Mouse (Mus musculus): Measurements from ENCODE around the gene Kcnh4. TPM values are rescaled to one million over a fixed set of nuclear protein-coding genes. Genes with fewer than 3 reads are reported as not detected.

Kcnh4 gene
- polyA plus RNA-seq, 1 experiment from 2014 or later, result 3.5 TPM

- ATAC-seq (no peak), DNase-seq (ENCODE audit: low spot score) (no peak)
- WGBS, result 69% methylated on average over 11 of the region's 11 CpGs
- Histone ChIP-seq H3K36me3 (ENCODE audit: control insufficient read depth, insufficient read depth, low read length) (peaks cover 44% of the 10 kb centered on the region), H3K4me3 (ENCODE audit: low read depth, low read length) (no peak overlapping the region), H3K4me2 (ENCODE audit: low read length) (no peak overlapping the region), H3K4me1 (ENCODE audit: control insufficient read depth, insufficient read depth, low read length) (0 out of 2 replicates have a peak, but pooled peaks cover 3% of the 10 kb centered on the region), H3K9ac (ENCODE audit: low read length) (no peak overlapping the region), H3K9me3 (replicated peaks; ENCODE audit: control insufficient read depth, low read length) (no peaks in the 10 kb centered on the region), H3K27me3 (replicated peaks; ENCODE audit: control insufficient read depth, insufficient read depth, low read length) (no peaks in the 10 kb centered on the region), H3K27ac (ENCODE audit: low read depth, low read length) (no peak overlapping the region)
Measured at GRCm38 (mm10) chr11:100703366-100703765, 56.4 kb downstream of the Kcnh4 start.

- Histone ChIP-seq H3K9me3 (replicated peaks; ENCODE audit: control insufficient read depth, low read length) (no peaks in the 10 kb centered on the region), H3K4me2 (ENCODE audit: low read length) (0 out of 2 replicates have a peak overlapping the region, but pooled peaks have one; percentile 10), H3K27me3 (replicated peaks; ENCODE audit: control insufficient read depth, insufficient read depth, low read length) (no peaks in the 10 kb centered on the region), H3K9ac (ENCODE audit: low read length) (no peak overlapping the region), H3K4me3 (ENCODE audit: low read depth, low read length) (no peak overlapping the region), H3K4me1 (ENCODE audit: control insufficient read depth, insufficient read depth, low read length) (0 out of 2 replicates have a peak, but pooled peaks cover 3% of the 10 kb centered on the region), H3K27ac (ENCODE audit: low read depth, low read length) (no peak overlapping the region), H3K36me3 (ENCODE audit: control insufficient read depth, insufficient read depth, low read length) (peaks cover 39% of the 10 kb centered on the region)
- no peak for ATAC-seq
- DNase-seq (ENCODE audit: low spot score), result no peak
- WGBS, result 45% methylated on average over 7 of the region's 7 CpGs
Measured at GRCm38 (mm10) chr11:100702906-100703305, 56.8 kb downstream of the Kcnh4 start.

GRCm38 (mm10) chr11:100702081-100702851 is 57.5 kb downstream of the Kcnh4 start:
- Histone ChIP-seq H3K9ac (ENCODE audit: low read length) (no peak overlapping the region), H3K4me2 (ENCODE audit: low read length) (0 out of 2 replicates have a peak overlapping the region, but pooled peaks have one; percentile 10), H3K4me1 (ENCODE audit: control insufficient read depth, insufficient read depth, low read length) (0 out of 2 replicates have a peak, but pooled peaks cover 3% of the 10 kb centered on the region), H3K27ac (ENCODE audit: low read depth, low read length) (no peak overlapping the region), H3K36me3 (ENCODE audit: control insufficient read depth, insufficient read depth, low read length) (peaks cover 33% of the 10 kb centered on the region), H3K27me3 (replicated peaks; ENCODE audit: control insufficient read depth, insufficient read depth, low read length) (no peaks in the 10 kb centered on the region), H3K9me3 (replicated peaks; ENCODE audit: control insufficient read depth, low read length) (no peaks in the 10 kb centered on the region), H3K4me3 (ENCODE audit: low read depth, low read length) (no peak overlapping the region)
- peak; percentile 62 for ATAC-seq
- WGBS, result 37% methylated on average over 19 of the region's 19 CpGs
- DNase-seq (ENCODE audit: low spot score), result peak; percentile 91

- H3K4me2 ChIP-seq (ENCODE audit: low read length), result peak overlapping the region; percentile 32; the same call in 1 of the 2 replicates
Measured at GRCm38 (mm10) chr11:100701301-100701700, 58.4 kb downstream of the Kcnh4 start.

GRCm38 (mm10) chr11:100700710-100701109 is 59.0 kb downstream of the Kcnh4 start:
- H3K4me3 ChIP-seq (ENCODE audit: low read depth, low read length), result no peak overlapping the region
- H3K9me3 ChIP-seq (replicated peaks; ENCODE audit: control insufficient read depth, low read length), result no peaks in the 10 kb centered on the region
- H3K27me3 ChIP-seq (replicated peaks; ENCODE audit: control insufficient read depth, insufficient read depth, low read length), result no peaks in the 10 kb centered on the region
- 73% methylated on average over 3 of the region's 3 CpGs for WGBS
- no peak overlapping the region for H3K9ac ChIP-seq (ENCODE audit: low read length)
- no peak overlapping the region for H3K4me2 ChIP-seq (ENCODE audit: low read length)
- peaks cover 17% of the 10 kb centered on the region for H3K36me3 ChIP-seq (ENCODE audit: control insufficient read depth, insufficient read depth, low read length)
- no peak for DNase-seq (ENCODE audit: low spot score)
- no peak for ATAC-seq
- H3K4me1 ChIP-seq (ENCODE audit: control insufficient read depth, insufficient read depth, low read length), result 0 out of 2 replicates have a peak, but pooled peaks cover 3% of the 10 kb centered on the region
- H3K27ac ChIP-seq (ENCODE audit: low read depth, low read length), result no peak overlapping the region

More at GRCm38 (mm10) chr11:100701301-100701700, 58.4 kb downstream of the Kcnh4 start:
- H3K27me3 ChIP-seq (replicated peaks; ENCODE audit: control insufficient read depth, insufficient read depth, low read length), result no peaks in the 10 kb centered on the region
- no peak overlapping the region for H3K27ac ChIP-seq (ENCODE audit: low read depth, low read length)
- DNase-seq (ENCODE audit: low spot score) (no peak), ATAC-seq (no peak)
- H3K9ac ChIP-seq (ENCODE audit: low read length), result no peak overlapping the region
- no peak overlapping the region for H3K4me3 ChIP-seq (ENCODE audit: low read depth, low read length)
- H3K4me1 ChIP-seq (ENCODE audit: control insufficient read depth, insufficient read depth, low read length), result 0 out of 2 replicates have a peak, but pooled peaks cover 3% of the 10 kb centered on the region
- H3K36me3 ChIP-seq (ENCODE audit: control insufficient read depth, insufficient read depth, low read length), result peaks cover 23% of the 10 kb centered on the region
- no peaks in the 10 kb centered on the region for H3K9me3 ChIP-seq (replicated peaks; ENCODE audit: control insufficient read depth, low read length)
- 4% methylated on average over 14 of the region's 14 CpGs for WGBS

- Histone ChIP-seq H3K27ac (ENCODE audit: low read depth, low read length) (no peak overlapping the region), H3K4me2 (ENCODE audit: low read length) (no peak overlapping the region), H3K9ac (ENCODE audit: low read length) (no peak overlapping the region), H3K27me3 (replicated peaks; ENCODE audit: control insufficient read depth, insufficient read depth, low read length) (peaks cover 4% of the 10 kb centered on the region; the same call in 1 of the 2 replicates), H3K9me3 (replicated peaks; ENCODE audit: control insufficient read depth, low read length) (no peaks in the 10 kb centered on the region), H3K4me3 (ENCODE audit: low read depth, low read length) (no peak overlapping the region), H3K4me1 (ENCODE audit: control insufficient read depth, insufficient read depth, low read length) (0 out of 2 replicates have a peak, but pooled peaks cover 3% of the 10 kb centered on the region), H3K36me3 (ENCODE audit: control insufficient read depth, insufficient read depth, low read length) (no peaks in the 10 kb centered on the region)
- WGBS, result 83% methylated on average over 7 of the region's 7 CpGs
- DNase-seq (ENCODE audit: low spot score) (no peak), ATAC-seq (no peak)
Measured at GRCm38 (mm10) chr11:100697921-100698320, 61.8 kb downstream of the Kcnh4 start.

- ATAC-seq (no peak), DNase-seq (ENCODE audit: low spot score) (peak; percentile 51)
- WGBS, result 37% methylated on average over 5 of the region's 5 CpGs
Measured at GRCm38 (mm10) chr11:100694926-100695325, 64.8 kb downstream of the Kcnh4 start.

GRCm38 (mm10) chr11:100693154-100693553 is 66.6 kb downstream of the Kcnh4 start:
- peaks cover 3% of the 10 kb centered on the region; the same call in 1 of the 2 replicates for H3K4me1 ChIP-seq (ENCODE audit: control insufficient read depth, insufficient read depth, low read length)
- H3K27ac ChIP-seq (ENCODE audit: low read depth, low read length), result no peak overlapping the region
- no peak overlapping the region for H3K4me2 ChIP-seq (ENCODE audit: low read length)
- no peak overlapping the region for H3K4me3 ChIP-seq (ENCODE audit: low read depth, low read length)
- 27% methylated on average over 5 of the region's 5 CpGs for WGBS
- H3K36me3 ChIP-seq (ENCODE audit: control insufficient read depth, insufficient read depth, low read length), result no peaks in the 10 kb centered on the region
- no peak overlapping the region for H3K9ac ChIP-seq (ENCODE audit: low read length)
- H3K9me3 ChIP-seq (replicated peaks; ENCODE audit: control insufficient read depth, low read length), result no peaks in the 10 kb centered on the region
- no peak for ATAC-seq
- DNase-seq (ENCODE audit: low spot score), result no peak
- peaks cover 14% of the 10 kb centered on the region; the same call in 1 of the 2 replicates for H3K27me3 ChIP-seq (replicated peaks; ENCODE audit: control insufficient read depth, insufficient read depth, low read length)

More at GRCm38 (mm10) chr11:100694926-100695325, 64.8 kb downstream of the Kcnh4 start:
- H3K9me3 ChIP-seq (replicated peaks; ENCODE audit: control insufficient read depth, low read length), result no peaks in the 10 kb centered on the region
- no peaks in the 10 kb centered on the region for H3K36me3 ChIP-seq (ENCODE audit: control insufficient read depth, insufficient read depth, low read length)
- no peak overlapping the region for H3K4me3 ChIP-seq (ENCODE audit: low read depth, low read length)
- H3K9ac ChIP-seq (ENCODE audit: low read length), result no peak overlapping the region
- peaks cover 14% of the 10 kb centered on the region; the same call in 1 of the 2 replicates for H3K27me3 ChIP-seq (replicated peaks; ENCODE audit: control insufficient read depth, insufficient read depth, low read length)
- H3K4me2 ChIP-seq (ENCODE audit: low read length), result no peak overlapping the region
- no peak overlapping the region for H3K27ac ChIP-seq (ENCODE audit: low read depth, low read length)
- H3K4me1 ChIP-seq (ENCODE audit: control insufficient read depth, insufficient read depth, low read length), result peaks cover 3% of the 10 kb centered on the region; the same call in 1 of the 2 replicates
